Mouse (Mus musculus) hindbrain, embryonic 11.5 days (tissue): ENCODE data around the gene Gpr55. TPM values are rescaled to one million over a fixed set of nuclear protein-coding genes. Genes with fewer than 3 reads are reported as not detected.

Source experiments
- ATAC-seq: fragments of 200-750 bp; cut with Nextera tagmentation; 2 replicates; pipeline ENCODE4 v1.8.0; 2017; ENCODE audit warnings: mild to moderate bottlenecking, moderate TSS enrichment, moderate library complexity; ENCODE audit not compliant: low FRiP score
- DNase-seq: peaks from one replicate; pipeline ENCODE4 v3.0.0-alpha.2; 2015; ENCODE audit warnings: low spot score
- H3K27ac ChIP-seq: fragments of 300-500 bp; sonication (generic); 2 replicates; pipeline ENCODE4 v1.5.1; 2014; ENCODE audit warnings: mild to moderate bottlenecking, low read depth, low read length
- H3K27me3 ChIP-seq: fragments of 300-500 bp; sonication (generic); 2 replicates; pipeline ENCODE4 v1.6.1; 2014; ENCODE audit warnings: mild to moderate bottlenecking, low read length, moderate library complexity, mixed read lengths; ENCODE audit not compliant: control insufficient read depth, insufficient read depth
- H3K36me3 ChIP-seq: fragments of 300-500 bp; sonication (generic); 2 replicates; pipeline ENCODE4 v1.6.1; 2014; ENCODE audit warnings: mild to moderate bottlenecking, low read length, moderate library complexity, mixed read lengths; ENCODE audit not compliant: control insufficient read depth, insufficient read depth
- H3K4me1 ChIP-seq: fragments of 300-500 bp; sonication (generic); replicated peaks from 2 replicates; pipeline ENCODE4 v1.6.1; 2014; ENCODE audit warnings: low read length, mixed read lengths; ENCODE audit not compliant: control insufficient read depth, insufficient read depth
- H3K4me2 ChIP-seq: fragments of 300-500 bp; sonication (generic); replicated peaks from 2 replicates; pipeline ENCODE4 v1.6.1; 2014; ENCODE audit warnings: mild to moderate bottlenecking, low read depth, low read length
- H3K4me3 ChIP-seq: fragments of 300-500 bp; sonication (generic); 2 replicates; pipeline ENCODE4 v1.5.1; 2014; ENCODE audit warnings: low read depth, low read length
- H3K9ac ChIP-seq: fragments of 300-500 bp; sonication (generic); 2 replicates; pipeline ENCODE4 v1.6.1; 2014; ENCODE audit warnings: low read depth, low read length
- H3K9me3 ChIP-seq: fragments of 300-500 bp; sonication (generic); 2 replicates; pipeline ENCODE4 v1.6.1; 2016; ENCODE audit warnings: low read length; ENCODE audit not compliant: control insufficient read depth
- WGBS: fragments of 180-500 bp; shearing (Covaris S2); extraction: QIAGEN DNeasy Blood & Tissue Kit; methylation state at CpG from one replicate; pipeline ENCODE4 v1.1.7; 2014; 5-methylcytosine and 5-hydroxymethylcytosine counted together
- polyA plus RNA-seq: library from polyadenylated mRNA; unstranded; fragments of >200 nt; fragmentation: Nextera tagmentation; extraction: Ambion mirVana; gene quantifications from 2 replicates; pipeline ENCODE4 v1.2.1, GENCODE M21; 2014

The Gpr55 gene
- polyA plus RNA-seq, 1 experiment from 2014 or later = 0.08 TPM

- DNase-seq (no peak), ATAC-seq (no peak)
- H3K4me2 ChIP-seq = no peak overlapping the region
- no peaks in the 10 kb centered on the region for H3K36me3 ChIP-seq
- H3K4me3 ChIP-seq = no peak overlapping the region
- no peak overlapping the region for H3K27ac ChIP-seq
- WGBS = 85% methylated on average over 1 of the region's 1 CpGs
- no peaks in the 10 kb centered on the region for H3K27me3 ChIP-seq
- no peaks in the 10 kb centered on the region for H3K9me3 ChIP-seq
- no peak overlapping the region for H3K9ac ChIP-seq
- no peaks in the 10 kb centered on the region for H3K4me1 ChIP-seq
Observed at GRCm38 (mm10) chr1:85969081-85969480, 8.3 kb upstream of the Gpr55 start.

GRCm38 (mm10) chr1:85965856-85966255, 5.0 kb upstream of the Gpr55 start:
- WGBS = 64% methylated on average over 3 of the region's 3 CpGs
- no peak overlapping the region for H3K4me2 ChIP-seq
- no peak for ATAC-seq

GRCm38 (mm10) chr1:85962081-85962480, 1.3 kb upstream of the Gpr55 start:
- Histone ChIP-seq H3K36me3 (no peaks in the 10 kb centered on the region), H3K4me1 (no peaks in the 10 kb centered on the region), H3K4me3 (no peak overlapping the region), H3K9ac (no peak overlapping the region), H3K27me3 (no peaks in the 10 kb centered on the region), H3K4me2 (no peak overlapping the region), H3K9me3 (no peaks in the 10 kb centered on the region), H3K27ac (no peak overlapping the region)
- DNase-seq (no peak), ATAC-seq (no peak)
- 82% methylated on average over 3 of the region's 3 CpGs for whole genome bisulfite sequencing

More at GRCm38 (mm10) chr1:85965856-85966255, 5.0 kb upstream of the Gpr55 start:
- Histone ChIP-seq H3K9me3 (no peaks in the 10 kb centered on the region), H3K27me3 (no peaks in the 10 kb centered on the region), H3K4me1 (no peaks in the 10 kb centered on the region), H3K9ac (no peak overlapping the region), H3K36me3 (no peaks in the 10 kb centered on the region), H3K4me3 (no peak overlapping the region), H3K27ac (no peak overlapping the region)
- DNase-seq = no peak

GRCm38 (mm10) chr1:85959889-85960276, 924 bp downstream of the Gpr55 start:
- H3K27me3 ChIP-seq = no peaks in the 10 kb centered on the region

GRCm38 (mm10) chr1:85959129-85959888, 1.5 kb downstream of the Gpr55 start:
- H3K4me3 ChIP-seq = no peak overlapping the region
- no peaks in the 10 kb centered on the region for H3K36me3 ChIP-seq
- ATAC-seq (no peak), DNase-seq (no peak)
- no peak overlapping the region for H3K9ac ChIP-seq
- no peaks in the 10 kb centered on the region for H3K27me3 ChIP-seq
- no peaks in the 10 kb centered on the region for H3K9me3 ChIP-seq
- H3K27ac ChIP-seq = no peak overlapping the region
- no peaks in the 10 kb centered on the region for H3K4me1 ChIP-seq
- WGBS = 64% methylated on average over 6 of the region's 6 CpGs
- no peak overlapping the region for H3K4me2 ChIP-seq

More at GRCm38 (mm10) chr1:85959889-85960276, 924 bp downstream of the Gpr55 start:
- no peaks in the 10 kb centered on the region for H3K9me3 ChIP-seq
- ATAC-seq (no peak), DNase-seq (no peak)
- no peak overlapping the region for H3K9ac ChIP-seq
- no peak overlapping the region for H3K4me3 ChIP-seq
- H3K4me2 ChIP-seq = no peak overlapping the region
- H3K36me3 ChIP-seq = no peaks in the 10 kb centered on the region
- WGBS = 88% methylated on average over 2 of the region's 2 CpGs
- no peaks in the 10 kb centered on the region for H3K4me1 ChIP-seq
- no peak overlapping the region for H3K27ac ChIP-seq

GRCm38 (mm10) chr1:85957942-85958619, 2.7 kb downstream of the Gpr55 start:
- Histone ChIP-seq H3K9ac (no peak overlapping the region), H3K36me3 (no peaks in the 10 kb centered on the region), H3K27me3 (no peaks in the 10 kb centered on the region), H3K9me3 (no peaks in the 10 kb centered on the region), H3K4me2 (no peak overlapping the region), H3K4me3 (no peak overlapping the region), H3K4me1 (no peaks in the 10 kb centered on the region), H3K27ac (no peak overlapping the region)
- WGBS = 63% methylated on average over 9 of the region's 9 CpGs
- ATAC-seq (no peak), DNase-seq (no peak)

GRCm38 (mm10) chr1:85957290-85957689, 3.5 kb downstream of the Gpr55 start:
- Histone ChIP-seq H3K9ac (no peak overlapping the region), H3K4me1 (no peaks in the 10 kb centered on the region), H3K4me2 (no peak overlapping the region), H3K27ac (no peak overlapping the region), H3K9me3 (no peaks in the 10 kb centered on the region), H3K36me3 (no peaks in the 10 kb centered on the region), H3K4me3 (no peak overlapping the region), H3K27me3 (no peaks in the 10 kb centered on the region)
- 87% methylated on average over 5 of the region's 5 CpGs for WGBS
- DNase-seq (no peak), ATAC-seq (no peak)

- no peak for ATAC-seq
- Histone ChIP-seq H3K27ac (no peak overlapping the region), H3K36me3 (no peaks in the 10 kb centered on the region), H3K4me1 (no peaks in the 10 kb centered on the region), H3K27me3 (no peaks in the 10 kb centered on the region), H3K9me3 (no peaks in the 10 kb centered on the region), H3K9ac (no peak overlapping the region), H3K4me2 (no peak overlapping the region), H3K4me3 (no peak overlapping the region)
- DNase-seq = no peak
- WGBS = 81% methylated on average over 3 of the region's 3 CpGs
Observed at GRCm38 (mm10) chr1:85955150-85955549, 5.7 kb downstream of the Gpr55 start.
